8 mouse cellular contexts compared by ENCODE assay signal in the genomic region with DNA sequence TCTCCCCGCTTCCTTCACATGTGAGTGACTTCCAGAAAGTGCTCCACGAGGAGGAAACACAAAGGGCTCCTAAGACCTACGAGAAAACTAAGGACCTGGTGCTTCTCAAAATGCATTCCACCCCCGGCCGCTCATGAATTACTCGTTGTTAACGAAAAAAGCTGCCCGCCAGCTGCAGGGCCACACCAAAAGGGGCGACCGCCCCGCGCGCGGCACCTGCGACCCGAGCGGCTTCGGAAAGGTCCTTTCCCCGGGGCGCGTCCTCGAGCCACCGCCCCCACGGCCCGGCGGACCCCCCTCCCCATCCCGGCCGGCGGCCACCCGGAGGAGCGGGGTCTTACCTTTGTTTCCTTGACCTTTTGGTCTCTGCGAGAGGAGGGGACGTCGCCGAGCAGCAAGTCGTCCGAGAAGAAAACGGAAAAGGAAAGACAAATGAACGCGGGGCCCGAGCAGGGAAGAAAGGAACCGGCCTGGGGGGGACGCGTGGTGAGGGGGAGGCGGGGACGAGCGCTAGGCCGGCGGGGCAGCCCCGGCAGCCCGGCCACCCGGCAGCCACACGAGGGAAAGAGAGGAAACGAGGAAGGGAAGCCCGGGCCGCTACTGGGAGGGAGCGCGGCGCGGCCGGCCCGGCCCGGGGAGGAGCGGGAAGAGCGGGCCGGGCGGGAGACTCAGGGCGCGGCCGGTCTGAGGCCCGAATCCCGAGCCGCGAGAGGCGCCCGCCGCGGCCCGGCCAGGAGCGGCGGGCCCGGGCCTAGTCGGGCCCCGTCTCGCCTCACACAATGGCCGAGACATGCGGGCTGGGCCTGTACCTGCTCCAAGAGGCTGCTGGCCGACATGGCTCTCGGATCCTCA. TPM values are rescaled to one million over a fixed set of nuclear protein-coding genes. Genes with fewer than 3 reads are reported as not detected.
A peak's percentile ranks its signal among the peaks of the same experiment; 100 is the strongest.
DNase-seq lines count a peak whose midpoint lies in the region; ATAC-seq and TF ChIP-seq lines count a peak whose summit lies in the region.

No protein-coding gene starts in this region.

- H3K27me3 ChIP-seq in forebrain, embryonic 11.5 days (ENCODE audit: control insufficient read depth, insufficient read depth, low read length) = no peaks in the 10 kb centered on the region
- no peaks in the 10 kb centered on the region for H3K27me3 ChIP-seq in hindbrain, embryonic 11.5 days (ENCODE audit: control insufficient read depth, insufficient read depth, low read length)
- no peaks in the 10 kb centered on the region for H3K27me3 ChIP-seq in thymus, adult 2 months (ENCODE audit: control insufficient read depth, insufficient read depth, low read length)

- ATAC-seq in cerebellum, adult (ENCODE audit: insufficient number of reproducible peaks, low FRiP score, low TSS enrichment) = peak; percentile 72; the same call in 1 of the 2 replicates
- ATAC-seq in forebrain, embryonic 11.5 days (replicated peaks; ENCODE audit: low FRiP score) = peak; percentile 89
- ATAC-seq in hindbrain, embryonic 11.5 days (ENCODE audit: low FRiP score) = peak; percentile 89

- H3K4me1 ChIP-seq in forebrain, embryonic 11.5 days (replicated peaks; ENCODE audit: control insufficient read depth, insufficient read depth, low read length) = peaks cover 8% of the 10 kb centered on the region; the same call in 1 of the 2 replicates
- no peaks in the 10 kb centered on the region; the same call in 1 of the 2 replicates for H3K4me1 ChIP-seq in hindbrain, embryonic 11.5 days (replicated peaks; ENCODE audit: control insufficient read depth, insufficient read depth, low read length)
- peaks cover 6% of the 10 kb centered on the region; the same call in 1 of the 2 replicates for H3K4me1 ChIP-seq in thymus, adult 2 months (replicated peaks; ENCODE audit: control insufficient read depth, insufficient read depth, low read length)

- peaks cover 6% of the 10 kb centered on the region; the same call in 1 of the 2 replicates for H3K36me3 ChIP-seq in forebrain, embryonic 11.5 days (ENCODE audit: control insufficient read depth, insufficient read depth, low read length)
- H3K36me3 ChIP-seq in hindbrain, embryonic 11.5 days (ENCODE audit: control insufficient read depth, insufficient read depth, low read length) = 0 out of 2 replicates have a peak, but pooled peaks cover 2% of the 10 kb centered on the region
- H3K36me3 ChIP-seq in thymus, adult 2 months (ENCODE audit: control insufficient read depth, insufficient read depth, low read length) = peaks cover 10% of the 10 kb centered on the region; the same call in 1 of the 2 replicates

- H3K4me3 ChIP-seq in forebrain, embryonic 11.5 days (ENCODE audit: low read depth, low read length) = peak overlapping the region; percentile 100
- H3K4me3 ChIP-seq in hindbrain, embryonic 11.5 days (ENCODE audit: low read depth, low read length) = peak overlapping the region; percentile 100
- peak overlapping the region; percentile 92 for H3K4me3 ChIP-seq in thymus, adult 2 months (ENCODE audit: control insufficient read depth, insufficient read depth, low read length)

- TF ChIP-seq CTCF in thymus, adult 2 months (IDR thresholded peaks at IDR 0.05; ENCODE audit: borderline replicate concordance, control insufficient read depth, extremely low read depth, insufficient read depth, low read length, poor library complexity) = no peak

- WGBS in forebrain, embryonic 11.5 days = under 1% methylated on average over 83 of the region's 89 CpGs
- under 1% methylated on average over 80 of the region's 89 CpGs for WGBS in hindbrain, embryonic 11.5 days
- under 1% methylated on average over 89 of the region's 89 CpGs for WGBS in thymus, adult 2 months

- no peak for DNase-seq in cerebellum, adult 9-10 months
- peak; percentile 41 to 55 for DNase-seq in adrenal gland, postnatal 36 days
- peak; percentile 71 for DNase-seq in forebrain, embryonic 11.5 days (ENCODE audit: low spot score)
- peak; percentile 61 for DNase-seq in hindbrain, embryonic 11.5 days (ENCODE audit: low spot score)
- peak; percentile 51 for DNase-seq in liver
- DNase-seq in neural tube, embryonic 10.5 days (ENCODE audit: extremely low spot score, low spot score) = peak; percentile 64
- peak; percentile 38 for DNase-seq in thymus, adult 2 months

- H3K9ac ChIP-seq in forebrain, embryonic 11.5 days (ENCODE audit: low read length) = peak overlapping the region; percentile 100
- H3K9ac ChIP-seq in hindbrain, embryonic 11.5 days (ENCODE audit: low read depth, low read length) = peak overlapping the region; percentile 98

- H3K27ac ChIP-seq in forebrain, embryonic 11.5 days (ENCODE audit: low read depth, low read length) = peak overlapping the region; percentile 92
- peak overlapping the region; percentile 96 for H3K27ac ChIP-seq in hindbrain, embryonic 11.5 days (ENCODE audit: low read depth, low read length)
- H3K27ac ChIP-seq in thymus, adult 2 months (ENCODE audit: control insufficient read depth, insufficient read depth, low read length) = peak overlapping the region; percentile 30; the same call in 1 of the 2 replicates

- H3K9me3 ChIP-seq in forebrain, embryonic 11.5 days (ENCODE audit: control insufficient read depth, low read length) = no peaks in the 10 kb centered on the region
- H3K9me3 ChIP-seq in hindbrain, embryonic 11.5 days (ENCODE audit: control insufficient read depth, low read length) = no peaks in the 10 kb centered on the region

- TF ChIP-seq POLR2A in thymus, adult 2 months (IDR thresholded peaks at IDR 0.05; ENCODE audit: control insufficient read depth, extremely low read depth, insufficient read depth, low read length, poor library complexity) = no peak

- peak overlapping the region; percentile 81 for H3K4me2 ChIP-seq in forebrain, embryonic 11.5 days (ENCODE audit: low read depth, low read length, severe bottlenecking)
- peak overlapping the region; percentile 70 for H3K4me2 ChIP-seq in hindbrain, embryonic 11.5 days (replicated peaks; ENCODE audit: low read depth, low read length)

RNA-seq across cellular contexts. Expression of a gene that starts 0.8 kb away (rescaled TPM):
- 10 to 100 TPM; 48.1 to 57.0 TPM for total RNA-seq in adrenal gland, postnatal 36 days (2021)
- polyA plus RNA-seq in forebrain, embryonic 11.5 days (2014; fragmentation: Nextera tagmentation; extraction: Ambion mirVana) = 158 and 161 TPM in 2 replicates
- 161 TPM in 2 replicates for polyA plus RNA-seq in hindbrain, embryonic 11.5 days (2014; fragmentation: Nextera tagmentation; extraction: Ambion mirVana)
- polyA plus RNA-seq in thymus, adult 2 months (2012; rRNA removed) = 36.0 and 36.3 TPM in 2 replicates

RNA-seq across cellular contexts. Expression of a gene that starts 50.1 kb away (rescaled TPM):
- total RNA-seq in adrenal gland, postnatal 36 days (2021) = 10 to 100 TPM; 16.4 to 20.5 TPM
- polyA plus RNA-seq in forebrain, embryonic 11.5 days (2014; fragmentation: Nextera tagmentation; extraction: Ambion mirVana) = 45.4 and 50.1 TPM in 2 replicates
- 38.4 and 41.4 TPM in 2 replicates for polyA plus RNA-seq in hindbrain, embryonic 11.5 days (2014; fragmentation: Nextera tagmentation; extraction: Ambion mirVana)
- polyA plus RNA-seq in thymus, adult 2 months (2012; rRNA removed) = 47.5 and 49.6 TPM in 2 replicates

Comparison
In these comparisons a context has a peak if more than half of its experiments do, and no peak if none do; other contexts are left out.
1. H3K27ac ChIP-seq: peak in every context shown above with its lines; median percentile 96 in hindbrain, embryonic 11.5 days; 92 in forebrain, embryonic 11.5 days; 30 in thymus, adult 2 months.